Mouse (Mus musculus): ENCODE measurements around the gene Kpnb1.
"Not testable (repeated sequence)": the region's sequence is repeated elsewhere in the genome, so short reads cannot be mapped to it uniquely, and the experiment has no call there.

Kpnb1 gene

DNA sequence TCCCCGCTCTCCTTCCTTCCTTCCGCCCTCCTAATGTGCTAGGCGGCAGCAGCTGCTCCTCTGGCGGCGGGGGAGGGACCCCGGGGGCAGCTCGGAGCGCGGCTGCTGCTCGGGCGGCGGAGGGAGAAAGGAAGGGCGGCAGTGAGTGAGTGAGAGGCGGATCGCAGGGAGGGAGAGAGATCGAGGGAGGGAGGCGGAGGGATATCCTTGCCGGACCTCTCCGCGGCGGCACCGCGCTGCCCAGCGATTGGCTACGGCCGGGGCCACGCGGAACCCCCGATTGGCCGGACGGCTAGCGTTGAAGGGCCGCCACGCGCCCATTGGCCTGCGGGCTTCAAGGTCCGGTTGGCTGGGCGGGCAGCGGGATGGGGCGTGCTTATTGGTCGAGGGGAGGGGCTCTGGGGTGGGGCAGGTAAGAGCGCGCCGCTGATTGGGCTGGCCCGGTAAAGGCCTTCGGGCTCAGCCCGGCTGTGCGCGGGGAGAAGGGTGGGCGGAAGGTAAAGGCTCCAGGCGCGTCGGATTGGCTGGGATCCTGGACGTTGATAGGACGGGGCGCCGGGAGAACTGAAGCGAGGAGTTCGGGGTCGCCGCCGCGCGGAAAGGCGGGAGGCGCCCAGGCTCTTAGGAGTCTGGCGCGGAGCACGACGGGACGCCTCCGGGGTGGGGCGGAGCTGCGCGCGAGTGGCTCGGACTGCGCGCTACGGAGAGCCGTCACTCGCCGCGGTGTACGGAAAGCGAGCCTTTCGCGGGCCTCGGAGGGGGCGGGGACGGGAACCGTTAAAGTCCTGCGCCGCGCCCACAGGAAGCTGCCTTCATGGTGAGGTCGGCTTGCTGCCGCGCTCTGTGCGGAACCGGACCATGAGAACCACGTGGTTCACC is at the start of gene Kpnb1:
Kpnb1 (minus strand) TSS at position 118 of the 879 bp plus-strand sequence.
- peak; percentile 95 for DNase-seq (ENCODE audit: low spot score)

- DNase-seq (ENCODE audit: low spot score) = no peak
Observed at GRCm38 (mm10) chr11:97232436-97232835, 44.8 kb upstream of the Kpnb1 start.

- DNase-seq (ENCODE audit: low spot score) = no peak
Observed at GRCm38 (mm10) chr11:97229396-97229795, 41.7 kb upstream of the Kpnb1 start.

- no peak for DNase-seq (ENCODE audit: low spot score)
Observed at GRCm38 (mm10) chr11:97228985-97229384, 41.3 kb upstream of the Kpnb1 start.

DNA sequence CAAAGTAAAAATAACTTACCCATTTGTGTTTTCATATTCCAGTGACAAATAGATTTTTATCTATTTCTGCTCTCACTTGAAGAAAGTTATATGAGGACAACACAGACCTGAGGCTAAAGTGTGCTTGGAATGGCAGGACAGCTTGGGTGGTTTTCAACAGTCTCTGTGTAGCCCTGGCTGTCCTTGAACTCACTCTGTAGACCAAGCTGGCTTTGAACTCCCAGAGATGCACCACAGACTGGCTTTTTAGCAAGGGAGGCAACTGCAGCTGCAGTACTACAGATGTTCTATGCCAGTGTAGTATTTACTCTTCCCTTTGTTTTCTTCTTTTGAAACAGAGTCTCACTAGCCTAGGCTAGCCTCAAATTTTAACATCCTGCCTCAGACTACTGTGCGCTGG is 38.5 kb upstream of the Kpnb1 start:
- DNase-seq (ENCODE audit: low spot score) = no peak

DNA sequence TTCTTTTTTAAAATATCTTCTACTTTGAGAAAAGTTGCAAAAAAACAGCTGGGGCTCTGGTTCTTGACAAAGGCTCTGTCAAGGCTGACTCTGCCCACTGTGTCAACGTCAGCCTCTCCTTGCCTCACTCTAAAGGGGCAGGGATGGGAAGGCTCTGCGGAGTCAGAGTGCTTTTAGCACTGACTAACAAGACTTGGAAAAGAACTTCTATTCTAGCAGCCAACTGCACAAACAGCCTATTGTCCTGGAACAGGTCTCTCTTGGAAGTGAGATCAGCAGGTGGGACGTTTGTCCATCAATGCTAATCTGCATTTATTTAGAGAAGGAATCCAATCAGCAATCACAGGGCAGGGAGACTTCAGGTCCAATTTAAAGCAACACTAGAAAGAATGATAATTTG is 35.8 kb upstream of the Kpnb1 start:
- no peak for DNase-seq (ENCODE audit: low spot score)

DNA sequence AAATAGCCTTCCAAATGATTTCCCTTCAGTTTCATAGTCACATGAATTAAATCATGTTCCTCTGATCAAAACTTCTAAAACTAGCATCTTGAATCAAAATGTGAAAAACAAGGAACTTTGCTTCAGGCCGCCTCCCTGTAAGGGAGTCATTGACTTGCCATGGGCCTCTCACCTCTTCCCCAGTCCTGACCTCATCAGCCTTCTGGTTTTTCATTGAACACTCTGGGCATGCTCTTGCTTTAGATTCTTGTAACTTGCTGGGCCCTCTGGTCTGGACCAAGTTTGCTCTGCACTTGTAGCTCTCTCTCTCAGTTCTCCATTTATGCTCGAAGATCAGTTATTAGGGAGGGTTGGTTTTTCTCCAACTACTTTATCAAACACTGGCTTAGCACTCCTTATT is 33.9 kb upstream of the Kpnb1 start:
- no peak for DNase-seq (ENCODE audit: low spot score)

GRCm38 (mm10) chr11:97220211-97220610 is 32.5 kb upstream of the Kpnb1 start:
- no peak for DNase-seq (ENCODE audit: low spot score)

DNA sequence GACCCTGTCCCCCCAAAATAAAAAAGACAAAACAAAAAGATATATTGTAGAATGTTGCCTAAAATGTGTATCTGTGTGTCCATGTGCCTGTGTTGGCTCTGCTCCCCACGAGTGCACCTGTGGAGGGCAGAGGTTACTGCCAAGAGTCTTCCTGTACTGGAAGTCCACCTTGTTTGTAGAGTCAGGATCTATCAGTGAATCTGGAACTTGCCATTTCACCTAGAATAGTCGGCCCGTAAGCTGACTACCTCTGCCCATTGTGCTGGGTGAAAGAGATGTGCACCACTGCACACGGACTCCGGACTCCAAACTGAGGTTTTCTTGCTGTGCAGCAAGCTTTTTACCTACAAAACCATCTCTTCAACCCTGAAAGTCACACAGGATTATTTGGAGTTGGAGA is 26.7 kb upstream of the Kpnb1 start:
- no peak for DNase-seq (ENCODE audit: low spot score)

DNA sequence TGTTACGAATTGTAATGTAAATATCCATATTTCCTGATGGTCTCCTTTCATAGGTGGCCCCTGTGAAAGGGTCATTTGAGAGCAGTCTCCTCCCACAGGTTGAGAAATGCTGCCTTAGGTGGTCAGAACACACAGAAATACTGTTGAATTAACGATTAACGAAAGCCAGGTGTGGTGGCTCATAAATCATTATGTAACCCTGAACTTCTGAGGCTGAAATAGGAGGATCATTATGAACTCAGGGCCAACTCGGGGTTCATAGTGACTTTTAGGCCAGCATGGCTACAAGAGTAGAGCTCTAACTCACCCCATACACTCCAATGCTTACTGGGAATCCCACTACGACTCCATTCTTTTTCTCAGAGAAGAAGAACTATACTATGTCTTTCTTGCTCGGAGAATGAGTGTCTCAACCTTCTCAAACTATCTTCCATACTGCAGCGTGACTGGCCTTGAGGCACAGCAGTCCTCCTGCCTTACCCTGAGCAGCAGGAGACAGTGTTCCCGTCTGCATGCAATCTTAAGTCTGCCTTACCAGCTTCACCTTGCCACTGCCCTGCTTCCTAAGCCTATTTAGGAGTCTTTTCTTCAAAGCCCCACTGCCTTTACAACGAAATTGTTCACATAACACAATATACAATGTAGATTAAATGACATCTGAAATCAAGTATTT is 23.2 kb upstream of the Kpnb1 start:
- DNase-seq (ENCODE audit: low spot score) = no peak

DNA sequence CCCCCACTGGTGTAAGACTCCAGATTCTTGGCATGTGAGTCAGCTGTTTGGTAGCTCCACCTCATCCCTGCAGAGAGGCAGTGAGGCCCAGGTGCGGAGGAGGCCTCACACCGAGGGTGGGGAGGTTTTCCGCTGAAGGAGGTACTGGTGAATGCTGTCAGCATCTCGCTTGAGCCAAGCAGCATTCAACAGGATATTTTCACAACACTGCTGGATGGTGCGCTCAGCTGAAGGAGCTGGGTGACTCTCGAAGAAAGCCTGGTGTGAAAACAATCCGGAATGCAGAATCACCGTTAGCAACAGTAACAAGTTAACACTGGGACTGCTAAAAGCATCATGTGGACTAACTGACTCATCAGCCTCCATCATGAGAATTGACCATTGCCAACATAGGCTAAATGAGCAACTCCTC is 19.3 kb upstream of the Kpnb1 start:
- no peak for DNase-seq (ENCODE audit: low spot score)

DNA sequence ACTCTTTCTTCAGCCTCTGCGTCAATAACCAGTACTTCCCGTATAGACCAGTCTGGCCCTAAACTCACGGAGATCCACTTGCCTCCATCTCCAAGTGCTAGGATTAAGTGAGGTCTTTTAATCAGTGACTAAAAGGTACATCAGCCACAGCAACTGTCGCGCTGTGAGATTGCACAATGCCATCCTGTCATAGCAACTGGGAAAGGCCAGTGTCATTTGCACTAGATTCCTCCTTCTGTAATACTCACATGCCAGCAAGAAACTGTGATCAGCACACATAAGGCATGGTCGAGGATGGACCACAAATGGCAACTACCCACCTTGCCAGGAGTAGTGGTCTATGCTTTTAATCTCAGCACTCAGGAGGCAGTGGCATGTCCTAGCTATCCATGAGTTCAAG is 11.8 kb upstream of the Kpnb1 start:
- DNase-seq (ENCODE audit: low spot score) = no peak

GRCm38 (mm10) chr11:97198601-97199000 is 10.9 kb upstream of the Kpnb1 start:
- DNase-seq (ENCODE audit: low spot score) = no peak

DNA sequence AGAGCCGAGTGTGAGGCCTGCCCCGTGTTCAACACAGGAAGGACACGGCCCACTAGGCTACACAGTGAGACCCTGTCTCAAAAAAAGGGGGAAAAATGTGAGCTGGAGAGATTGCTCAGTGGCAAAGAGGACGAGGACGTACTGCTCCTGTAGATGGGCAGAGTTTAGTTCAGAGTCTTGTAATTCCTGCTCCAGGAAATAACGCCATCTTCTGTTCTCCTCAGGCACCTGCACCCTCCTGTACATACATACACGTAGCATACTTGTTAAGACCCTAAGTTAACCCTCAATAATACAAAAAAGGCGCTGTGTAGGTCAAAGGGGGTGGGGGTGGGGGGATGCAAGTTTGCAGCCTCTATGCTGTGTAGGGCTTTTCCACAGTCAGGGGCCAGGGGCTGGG is 9.3 kb upstream of the Kpnb1 start:
- no peak for DNase-seq (ENCODE audit: low spot score)

DNA sequence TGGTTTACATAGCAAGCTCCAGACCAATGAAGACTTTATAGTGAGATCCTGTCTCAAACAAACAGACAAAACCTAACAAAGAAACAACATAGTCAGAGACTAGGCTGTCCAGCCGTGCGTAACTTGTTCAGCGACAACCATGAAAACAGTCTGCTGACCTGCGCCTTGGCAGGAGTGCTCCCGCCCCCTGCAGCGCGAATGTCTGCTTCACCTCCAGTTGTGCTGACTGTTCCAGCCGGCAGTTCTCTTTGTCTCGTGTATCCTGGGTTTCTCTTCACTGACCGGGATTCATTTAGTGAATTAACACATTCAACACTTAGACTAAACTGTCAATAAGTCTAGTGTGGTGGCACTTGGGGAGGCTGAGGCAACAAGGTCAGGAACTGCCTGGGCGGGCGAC is 8.9 kb upstream of the Kpnb1 start:
- DNase-seq (ENCODE audit: low spot score) = no peak

DNA sequence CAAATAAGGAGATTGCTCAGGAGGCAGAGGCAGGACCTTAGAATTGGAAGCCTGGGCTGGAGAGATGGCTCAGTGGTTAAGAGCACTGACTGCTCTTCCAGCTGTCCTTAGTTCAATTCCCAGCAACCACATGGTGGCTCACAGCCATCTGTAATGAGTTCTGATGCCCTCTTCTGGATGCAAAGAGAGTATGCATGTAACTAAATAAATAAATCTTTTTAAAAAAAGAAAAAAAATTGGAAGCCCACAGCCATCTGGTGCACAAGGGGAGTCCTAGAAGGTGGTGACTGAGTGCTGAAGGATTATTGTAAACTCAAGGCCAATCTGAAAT is 4.9 kb upstream of the Kpnb1 start:
- DNase-seq (ENCODE audit: low spot score) = no peak

DNA sequence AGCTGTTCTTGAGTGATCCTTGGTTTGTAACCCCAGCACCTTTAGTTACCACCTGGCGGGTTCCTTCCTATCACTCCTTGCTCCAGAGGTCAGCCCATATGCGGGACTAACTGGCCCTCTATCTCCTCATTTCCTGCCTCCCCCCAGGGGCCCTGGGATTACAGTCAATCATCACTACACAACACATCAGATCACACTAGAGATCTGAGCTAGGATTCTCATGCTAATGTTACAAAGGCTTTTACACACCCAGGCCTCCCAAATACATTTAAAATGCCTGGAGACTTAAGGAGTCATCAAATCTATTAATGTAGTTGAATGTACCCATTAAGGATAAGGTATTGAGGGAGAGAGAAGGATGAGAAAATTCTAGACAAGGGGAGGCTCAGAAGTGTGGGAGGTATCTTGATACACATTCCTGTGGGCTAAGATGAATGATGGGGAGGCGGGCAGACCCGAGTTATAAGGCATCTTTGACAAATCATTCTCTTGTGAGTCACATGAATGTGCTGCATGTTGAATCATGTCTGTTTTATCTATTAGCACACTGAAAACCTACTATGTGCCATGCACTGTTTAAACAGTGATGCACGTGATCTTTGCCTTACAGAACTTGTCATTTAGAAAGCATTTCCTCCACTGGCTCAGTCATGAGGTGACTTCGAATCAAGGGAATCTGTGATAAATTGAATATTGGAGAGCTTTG is 4.4 kb upstream of the Kpnb1 start:
- no peak for DNase-seq (ENCODE audit: low spot score)

DNA sequence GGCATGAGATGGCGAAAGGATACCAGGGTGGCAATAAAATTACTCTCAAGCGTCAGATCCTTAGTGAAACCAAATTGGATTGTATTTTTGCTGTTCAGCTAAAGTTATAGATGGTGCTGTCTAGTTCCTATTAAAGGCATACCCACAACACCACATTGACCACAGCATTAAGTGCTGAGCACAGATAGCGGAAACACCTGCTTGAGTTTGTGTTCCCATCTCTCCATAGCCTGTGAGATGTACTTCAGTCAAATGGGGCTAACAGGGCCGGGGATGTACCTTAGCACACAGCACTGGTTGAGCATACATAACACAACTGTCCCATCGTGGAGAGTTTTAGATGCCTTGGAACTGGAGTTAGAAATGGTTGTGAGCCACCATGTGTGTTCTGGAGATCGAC is 3.3 kb upstream of the Kpnb1 start:
- no peak for DNase-seq (ENCODE audit: low spot score)

- DNase-seq (ENCODE audit: low spot score) = not testable (repeated sequence)
Observed at GRCm38 (mm10) chr11:97189645-97190044, 2.0 kb upstream of the Kpnb1 start.

DNA sequence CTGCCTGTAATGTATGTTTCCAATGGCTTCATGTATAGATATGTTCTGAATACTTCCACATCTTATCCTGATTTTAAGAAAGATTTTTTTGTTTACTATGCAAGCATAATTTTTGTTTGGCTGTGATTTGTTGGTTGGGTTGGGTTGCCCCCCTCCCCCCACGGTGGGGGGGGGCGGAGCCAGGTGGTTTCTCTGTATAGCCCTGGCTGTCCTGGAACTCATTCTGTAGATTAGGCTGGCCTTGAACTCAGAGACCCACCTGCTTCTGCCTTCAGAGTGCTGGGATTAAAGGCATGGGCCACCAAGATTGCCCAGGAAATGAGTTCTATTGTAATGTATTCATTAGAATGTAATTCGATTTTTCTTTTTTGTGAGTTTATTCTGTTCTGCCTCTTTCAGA is 1.6 kb upstream of the Kpnb1 start:
- DNase-seq (ENCODE audit: low spot score) = no peak

DNA sequence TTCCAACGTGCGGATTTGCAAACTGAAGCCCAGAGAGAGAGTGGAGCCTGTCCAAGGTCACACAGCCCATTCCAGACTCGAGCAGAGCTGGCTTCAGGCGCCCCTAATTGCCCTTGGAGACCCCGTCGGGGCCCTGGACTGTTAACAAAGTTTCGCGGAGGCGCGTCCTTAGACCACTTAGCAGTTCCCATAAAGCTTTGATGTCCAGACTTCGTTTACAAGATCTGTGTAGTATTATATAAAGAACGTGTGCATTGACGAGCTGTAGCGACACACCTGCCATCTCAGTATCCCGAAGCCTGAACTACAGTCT is 918 bp upstream of the Kpnb1 start:
- DNase-seq (ENCODE audit: low spot score) = no peak

DNA sequence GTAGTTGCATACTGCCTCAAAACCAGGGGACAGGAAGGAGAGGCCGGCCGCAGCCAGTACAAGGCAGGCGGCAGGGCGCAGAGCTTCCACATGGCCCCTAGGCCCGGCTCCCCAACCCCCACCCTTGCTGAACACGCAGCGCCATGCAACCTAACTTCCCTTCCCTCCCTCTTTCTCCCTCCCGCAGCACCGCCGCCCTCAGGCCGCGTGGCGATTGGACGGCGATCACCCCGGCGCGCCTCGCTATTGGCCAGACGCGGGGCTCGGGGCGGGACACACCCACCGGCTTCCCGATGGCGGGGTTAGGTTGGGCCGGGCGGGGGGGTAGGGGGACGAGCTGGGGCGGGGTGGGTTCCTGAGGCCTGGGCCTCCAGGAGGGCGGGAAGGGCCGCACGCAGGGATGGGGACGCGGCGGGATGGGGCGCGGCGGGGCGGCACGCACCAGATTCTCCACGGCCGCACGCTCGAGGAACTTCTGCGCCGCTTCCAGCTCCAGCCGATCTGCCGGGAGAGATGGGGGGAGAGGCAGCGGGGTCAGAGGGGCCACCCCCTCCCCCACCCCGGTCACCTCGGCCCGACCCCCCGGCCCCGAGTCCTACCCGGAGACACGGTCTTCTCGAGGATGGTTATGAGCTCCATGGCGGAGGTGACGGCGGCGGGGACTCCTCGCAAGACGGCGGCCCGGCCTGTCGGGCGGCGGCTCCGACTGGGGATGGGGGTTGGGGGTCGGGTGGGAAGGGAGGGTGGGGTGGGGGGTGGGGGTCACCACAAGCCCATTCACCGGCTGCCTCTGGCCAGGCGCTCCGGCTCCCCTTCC is 526 bp downstream of the Kpnb1 start:
- peak; percentile 93 for DNase-seq (ENCODE audit: low spot score)
